Mouse (Mus musculus) embryonic fibroblast, embryonic 13.5 days (primary cell): ENCODE results near the gene Haus4. TPM values are rescaled to one million over a fixed set of nuclear protein-coding genes. Genes with fewer than 3 reads are reported as not detected.

ENCODE experiments used
- H3K27ac ChIP-seq: 2 replicates; pipeline ENCODE4 v1.5.1; 2012; ENCODE audit warnings: low read length, control low read depth, inconsistent platforms; ENCODE audit not compliant: insufficient read depth
- H3K4me1 ChIP-seq: 2 replicates; pipeline ENCODE4 v1.6.1; 2011; ENCODE audit warnings: low read length; ENCODE audit not compliant: control insufficient read depth, insufficient read depth
- H3K4me3 ChIP-seq: 2 replicates; pipeline ENCODE4 v1.5.1; 2011; ENCODE audit warnings: mild to moderate bottlenecking, control low read depth, low read length; ENCODE audit not compliant: insufficient read depth
- CTCF ChIP-seq: IDR thresholded peaks from 2 replicates; pipeline ENCODE4 v1.5.1; 2011; ENCODE audit warnings: mild to moderate bottlenecking, control low read depth, low read length, moderate library complexity, borderline replicate concordance; ENCODE audit not compliant: insufficient read depth
- POLR2A ChIP-seq: IDR thresholded peaks from 2 replicates; pipeline ENCODE4 v1.6.1; 2011; ENCODE audit warnings: low read depth, mild to moderate bottlenecking, control low read depth, low read length, moderate library complexity
- polyA plus RNA-seq: library from polyadenylated mRNA; stranded (reverse); fragments of >200 nt; gene quantifications from 2 replicates; pipeline ENCODE4 v1.2.4, GENCODE M21; 2011; ENCODE audit warnings: low read depth; ENCODE audit not compliant: missing spikeins, insufficient read length

Gene Haus4
- polyA plus RNA-seq, 1 experiment: 33.1 TPM

DNA sequence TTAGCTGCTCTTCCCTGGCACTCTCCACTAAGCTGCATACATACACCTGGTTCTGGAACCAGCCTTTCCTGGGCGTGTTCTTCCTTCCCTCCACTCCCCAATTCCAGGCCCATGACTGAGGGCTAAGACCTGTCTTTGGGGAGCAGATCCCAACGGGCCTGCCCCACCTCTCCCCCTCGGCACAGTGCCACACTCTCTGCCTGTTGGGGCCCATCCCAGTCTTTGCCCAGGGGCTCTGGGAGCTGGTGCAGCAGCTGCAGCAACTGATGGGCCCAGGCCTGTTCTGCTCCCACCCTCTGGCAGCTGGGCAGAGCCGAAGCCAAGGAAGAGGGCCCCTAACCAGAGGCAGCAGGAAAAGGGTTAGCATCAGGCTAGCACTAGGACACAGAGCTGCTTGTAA, 19.8 kb upstream of the Haus4 start:
- no peak for TF ChIP-seq CTCF
- no peak for TF ChIP-seq POLR2A
- H3K27ac ChIP-seq: peak overlapping the region; percentile 82
- peak overlapping the region; percentile 87 for H3K4me3 ChIP-seq
- peaks cover 8% of the 10 kb centered on the region; the same call in 1 of the 2 replicates for H3K4me1 ChIP-seq

DNA sequence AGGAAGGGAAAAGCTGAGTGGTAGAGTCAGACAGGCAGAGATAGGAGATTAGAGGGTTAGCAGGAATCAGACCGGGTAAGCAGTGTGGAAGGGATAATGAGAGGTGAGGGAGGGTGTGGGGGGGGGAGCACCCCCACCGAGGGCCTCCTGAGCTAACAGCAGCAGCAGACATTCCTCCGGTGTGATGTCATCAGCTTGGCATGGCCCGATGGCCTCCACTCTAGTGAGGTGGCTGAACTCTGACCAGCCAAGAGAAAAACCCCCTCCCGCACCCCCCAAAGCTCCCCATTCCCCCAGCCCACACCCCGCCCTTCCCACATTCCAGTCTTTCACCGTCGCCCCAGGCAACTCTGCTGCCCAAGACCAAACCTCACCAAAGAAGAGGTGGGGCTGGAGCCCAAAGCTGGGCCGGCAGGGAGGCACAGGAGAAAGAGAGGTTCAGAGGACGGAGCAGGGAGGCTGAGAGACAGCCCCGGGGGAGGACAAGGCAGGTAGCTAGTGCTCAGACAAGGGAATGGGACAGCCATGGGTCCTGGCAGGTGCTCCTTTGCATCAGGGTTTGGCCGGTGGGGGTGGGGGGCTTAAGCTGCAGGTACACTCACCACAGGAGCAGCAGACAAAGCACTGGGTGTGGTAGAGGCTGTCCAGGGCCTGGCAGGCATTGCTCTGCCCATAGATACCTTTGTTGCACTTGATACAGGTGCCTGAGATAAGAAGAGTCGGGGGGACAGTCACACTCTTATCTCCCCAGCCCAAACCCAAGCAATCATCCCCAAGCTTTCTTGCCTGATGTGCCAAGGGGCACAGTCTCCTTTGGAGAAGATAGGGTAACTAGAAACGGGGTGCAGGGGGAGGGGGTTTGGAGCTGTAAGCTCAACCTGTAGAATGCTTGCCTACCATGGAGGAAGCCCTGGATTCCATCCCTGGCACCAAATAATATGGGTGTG, 18.6 kb upstream of the Haus4 start:
- H3K27ac ChIP-seq: peak overlapping the region; percentile 92
- TF ChIP-seq CTCF (no peak), POLR2A (peak; percentile 76)
- H3K4me1 ChIP-seq: peaks cover 9% of the 10 kb centered on the region; the same call in 1 of the 2 replicates
- H3K4me3 ChIP-seq: peak overlapping the region; percentile 87

GRCm38 (mm10) chr14:54572122-54572521, 17.7 kb upstream of the Haus4 start:
- TF ChIP-seq CTCF: no peak
- TF ChIP-seq POLR2A: no peak
- peak overlapping the region; percentile 92 for H3K27ac ChIP-seq
- H3K4me1 ChIP-seq: peaks cover 9% of the 10 kb centered on the region; the same call in 1 of the 2 replicates

GRCm38 (mm10) chr14:54569451-54570392, 15.3 kb upstream of the Haus4 start:
- Histone ChIP-seq H3K27ac (no peak overlapping the region), H3K4me1 (peaks cover 9% of the 10 kb centered on the region; the same call in 1 of the 2 replicates), H3K4me3 (no peak overlapping the region)
- TF ChIP-seq CTCF: no peak
- no peak for TF ChIP-seq POLR2A

More at GRCm38 (mm10) chr14:54572122-54572521, 17.7 kb upstream of the Haus4 start:
- no peak overlapping the region for H3K4me3 ChIP-seq

- TF ChIP-seq CTCF (peak; percentile 40; the same call in 1 of the 2 replicates), POLR2A (no peak)
- Histone ChIP-seq H3K27ac (no peak overlapping the region), H3K4me3 (no peak overlapping the region)
Measured at GRCm38 (mm10) chr14:54568694-54569414, 14.4 kb upstream of the Haus4 start.

DNA sequence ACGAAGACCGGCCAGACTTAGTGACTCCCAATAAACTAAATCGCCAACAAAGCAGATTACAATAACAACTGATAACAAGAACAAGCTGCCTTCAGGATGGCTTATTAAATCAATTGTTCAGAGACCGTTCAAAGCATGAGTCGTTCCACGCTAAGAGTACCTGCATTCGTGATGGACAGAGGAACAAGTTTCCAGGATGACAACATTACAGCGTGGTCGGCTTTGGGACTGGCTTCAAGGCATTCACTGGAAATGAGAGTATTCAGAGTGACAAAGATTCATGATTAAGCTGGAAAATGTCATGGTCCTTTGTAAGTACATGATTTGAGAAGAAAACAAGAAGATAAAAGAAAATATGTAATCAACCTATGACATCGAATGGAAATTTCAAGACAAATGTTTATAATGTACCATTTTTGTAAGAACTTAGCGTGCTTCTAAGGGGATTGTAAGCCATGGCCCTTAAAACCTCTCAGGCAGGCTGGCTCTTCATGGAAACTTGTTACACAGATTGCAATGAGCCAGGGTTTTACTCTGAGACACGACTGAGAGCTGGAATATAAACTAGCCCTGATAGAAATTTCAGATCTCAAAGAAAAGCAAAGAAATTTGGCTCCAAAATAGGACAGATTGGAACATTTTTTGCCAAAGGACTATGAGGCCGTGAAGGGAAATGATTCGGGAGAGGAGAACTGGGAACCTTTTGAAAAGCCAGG, 6.3 kb upstream of the Haus4 start:
- H3K27ac ChIP-seq: no peak overlapping the region
- no peak overlapping the region for H3K4me3 ChIP-seq
- H3K4me1 ChIP-seq: no peaks in the 10 kb centered on the region
- TF ChIP-seq CTCF: no peak
- TF ChIP-seq POLR2A: no peak

More at GRCm38 (mm10) chr14:54568694-54569414, 14.4 kb upstream of the Haus4 start:
- H3K4me1 ChIP-seq: peaks cover 9% of the 10 kb centered on the region; the same call in 1 of the 2 replicates

DNA sequence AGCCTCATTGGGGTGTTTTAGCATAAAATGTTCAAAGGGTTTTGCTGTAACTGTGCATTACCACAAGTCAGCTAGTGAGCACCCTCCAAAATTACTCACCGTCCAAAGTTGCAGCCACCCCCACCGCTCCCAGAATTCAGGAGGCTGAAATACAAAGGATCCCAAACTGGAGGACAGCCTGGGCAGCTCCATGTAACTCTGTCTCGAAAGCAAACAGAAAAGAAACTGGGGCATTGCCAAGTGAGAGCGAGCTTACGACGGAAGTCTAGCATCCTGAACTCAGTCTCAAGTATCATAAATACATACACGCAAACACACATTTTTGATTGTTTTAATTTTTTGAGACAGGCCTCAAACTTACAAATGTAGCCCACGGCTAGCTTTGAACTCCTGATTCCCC, 2.9 kb upstream of the Haus4 start:
- Histone ChIP-seq H3K4me3 (no peak overlapping the region), H3K27ac (no peak overlapping the region), H3K4me1 (peaks cover 4% of the 10 kb centered on the region; the same call in 1 of the 2 replicates)
- no peak for TF ChIP-seq POLR2A
- no peak for TF ChIP-seq CTCF

- H3K4me1 ChIP-seq: peaks cover 4% of the 10 kb centered on the region; the same call in 1 of the 2 replicates
- H3K4me3 ChIP-seq: peak overlapping the region; percentile 57
- H3K27ac ChIP-seq: 0 out of 2 replicates have a peak overlapping the region, but pooled peaks have one; percentile 48
- TF ChIP-seq CTCF: no peak
- no peak for TF ChIP-seq POLR2A
Measured at GRCm38 (mm10) chr14:54553454-54553974, 902 bp downstream of the Haus4 start.
